Mouse (Mus musculus) forebrain, embryonic 10.5 days (tissue): Measurements from ENCODE around the gene Scly. TPM values are rescaled to one million over a fixed set of nuclear protein-coding genes. Genes with fewer than 3 reads are reported as not detected.

Experiments
- polyA plus RNA-seq: library from polyadenylated mRNA; unstranded; fragments of >200 nt; fragmentation: Nextera tagmentation; extraction: Ambion mirVana; gene quantifications from 2 replicates; pipeline ENCODE4 v1.2.1, GENCODE M21; 2016

Scly gene
- polyA plus RNA-seq, 1 experiment from 2014 or later: 18.5 TPM

Other genes starting within 250 kb of the Scly start
- 0.26 and 0.67 TPM in 2 replicates for gene Rbm44, start 153.2 kb upstream of the Scly start, polyA plus RNA-seq
- gene Ramp1, start 118.5 kb upstream of the Scly start, polyA plus RNA-seq: 0.06 and 0.10 TPM in 2 replicates
- 95.3 and 99.9 TPM in 2 replicates for gene Ube2f, start 48.0 kb upstream of the Scly start, polyA plus RNA-seq
- 0.04 TPM in 1 of 2 replicates, not detected in the other for gene Espnl, start 23.7 kb downstream of the Scly start, polyA plus RNA-seq
- gene Klhl30, start 52.7 kb downstream of the Scly start, polyA plus RNA-seq: 0.11 and 0.14 TPM in 2 replicates
- gene Erfe, start 68.1 kb downstream of the Scly start, polyA plus RNA-seq: 1.1 and 1.6 TPM in 2 replicates
- gene Ilkap, start 100.5 kb downstream of the Scly start, polyA plus RNA-seq: 168 and 176 TPM in 2 replicates
- gene Hes6, start 115.7 kb downstream of the Scly start, polyA plus RNA-seq: 156 and 177 TPM in 2 replicates
- gene Per2, start 161.0 kb downstream of the Scly start, polyA plus RNA-seq: 1.3 and 1.6 TPM in 2 replicates
- gene Traf3ip1, start 196.3 kb downstream of the Scly start, polyA plus RNA-seq: 13.1 and 13.9 TPM in 2 replicates
- 7.3 and 7.4 TPM in 2 replicates for gene Asb1, start 242.2 kb downstream of the Scly start, polyA plus RNA-seq